Mouse (Mus musculus) gastrocnemius, postnatal 25 days (tissue): ENCODE measurements around the gene Vcan. TPM values are rescaled to one million over a fixed set of nuclear protein-coding genes. Genes with fewer than 3 reads are reported as not detected.

ENCODE experiments used
- DNase-seq: peaks from one replicate; pipeline ENCODE4 v3.0.0; 2022
- total RNA-seq, 2 experiments: library from RNA; stranded (reverse); gene quantifications; 1 replicate in 1 of 2; 2 replicates in 1 of 2; pipeline ENCODE4 v1.2.3; 2021

The Vcan gene
- total RNA-seq, 2 experiments from 2014 or later, result 8.0 to 10.7 TPM

DNA sequence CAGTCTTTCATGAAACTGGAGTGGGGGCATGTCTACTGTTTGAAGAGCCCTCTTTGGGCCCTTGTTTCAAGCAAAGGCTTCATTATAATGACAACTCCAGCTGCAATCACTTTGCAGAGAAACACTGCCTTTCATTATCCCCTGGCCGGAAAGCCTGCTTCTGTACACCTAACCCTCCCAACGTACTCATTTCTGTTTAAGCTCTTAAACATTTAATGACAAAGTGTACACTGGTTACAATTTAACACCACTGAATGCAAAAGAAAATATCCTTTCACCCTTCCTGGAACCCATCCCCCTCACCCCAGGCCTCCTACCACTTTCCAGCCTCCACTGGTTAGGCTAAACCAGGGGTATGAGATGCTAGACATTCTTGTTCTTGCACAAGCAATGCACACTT is 15.8 kb downstream of the Vcan start:
- no peak for DNase-seq

DNA sequence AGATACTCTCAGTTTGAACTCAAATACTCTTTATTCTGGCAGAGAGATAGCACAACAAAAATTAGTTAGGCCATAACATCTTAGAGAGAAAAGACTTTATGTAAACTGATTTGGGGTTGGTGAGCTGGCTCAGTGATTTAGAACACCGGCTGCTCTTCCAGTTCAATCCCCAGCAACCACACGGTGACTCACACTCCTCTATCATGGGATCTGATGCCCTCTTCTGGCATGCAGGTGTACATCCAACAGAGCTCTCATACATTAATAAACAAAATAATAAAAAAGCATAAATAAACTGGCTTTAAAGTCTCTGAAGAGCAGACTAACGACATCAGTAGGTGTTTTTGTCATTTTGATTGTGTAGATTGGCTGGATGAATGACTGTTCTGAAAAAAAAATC is 21.8 kb downstream of the Vcan start:
- DNase-seq, result no peak

DNA sequence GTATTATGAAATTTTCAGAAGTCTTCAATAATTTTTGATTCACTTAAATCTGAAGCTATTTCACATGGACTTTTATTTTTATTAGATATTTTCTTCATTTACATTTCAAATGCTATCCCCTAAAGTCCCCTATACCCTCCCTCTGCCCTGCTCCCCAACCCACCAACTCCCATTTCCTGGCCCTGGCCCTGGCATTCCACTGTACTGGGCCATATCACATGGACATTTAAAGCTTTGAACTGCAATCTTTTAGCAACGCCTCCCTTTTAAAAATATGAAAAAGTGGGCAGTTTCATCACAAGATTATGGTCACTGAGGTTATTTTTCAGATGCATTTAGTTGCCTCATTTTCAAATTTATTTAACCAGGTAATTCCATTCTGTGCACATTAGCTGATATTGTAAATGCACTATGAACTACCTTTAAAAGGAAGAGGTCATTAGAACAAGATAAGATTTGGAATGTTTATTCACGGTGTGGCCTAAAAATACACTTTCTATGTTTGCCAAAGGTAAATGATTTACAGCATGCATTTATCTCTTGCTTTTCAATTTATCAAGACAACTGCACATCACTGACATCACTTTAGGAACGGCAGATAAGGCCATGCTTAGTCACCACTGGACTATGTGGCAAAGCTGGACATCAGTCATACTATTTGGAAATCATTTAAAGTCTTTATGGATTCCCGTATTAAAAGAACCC is 32.7 kb downstream of the Vcan start:
- no peak for DNase-seq

DNA sequence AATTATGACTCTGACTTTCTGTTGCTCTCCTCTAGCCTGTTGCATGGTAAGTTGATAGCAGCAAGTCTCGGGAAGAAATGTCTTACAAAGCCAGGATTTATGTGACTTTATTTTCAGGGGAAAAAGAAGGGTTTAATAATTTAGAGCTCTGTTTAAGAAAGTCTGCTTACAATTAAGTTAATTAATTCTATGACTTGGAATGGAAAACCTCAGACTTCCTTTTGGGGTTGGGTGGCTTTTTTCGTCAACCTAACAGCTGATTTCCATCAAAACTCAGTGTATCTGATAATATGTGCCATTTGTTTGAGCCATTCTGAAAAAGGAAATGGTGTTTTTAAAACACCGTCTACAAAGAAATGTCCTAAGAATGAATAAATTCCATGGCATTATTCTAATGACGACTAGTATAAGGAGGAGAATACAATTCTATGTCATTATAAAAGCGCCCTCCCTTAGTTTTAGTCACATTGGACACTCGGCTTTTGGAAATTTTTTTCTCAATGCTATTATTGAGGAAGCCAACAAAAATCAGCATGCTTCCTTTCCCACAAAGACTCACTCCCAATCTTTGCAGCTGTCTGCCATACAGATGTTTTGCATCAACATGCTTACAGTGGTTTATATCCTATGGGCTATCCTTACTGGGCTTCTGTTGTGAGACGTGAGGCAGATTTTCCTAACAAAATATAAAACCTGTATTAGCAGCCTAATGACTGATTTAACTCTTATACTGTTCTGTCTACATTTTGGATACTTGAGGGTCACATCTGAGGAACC is 34.0 kb downstream of the Vcan start:
- no peak for DNase-seq

DNA sequence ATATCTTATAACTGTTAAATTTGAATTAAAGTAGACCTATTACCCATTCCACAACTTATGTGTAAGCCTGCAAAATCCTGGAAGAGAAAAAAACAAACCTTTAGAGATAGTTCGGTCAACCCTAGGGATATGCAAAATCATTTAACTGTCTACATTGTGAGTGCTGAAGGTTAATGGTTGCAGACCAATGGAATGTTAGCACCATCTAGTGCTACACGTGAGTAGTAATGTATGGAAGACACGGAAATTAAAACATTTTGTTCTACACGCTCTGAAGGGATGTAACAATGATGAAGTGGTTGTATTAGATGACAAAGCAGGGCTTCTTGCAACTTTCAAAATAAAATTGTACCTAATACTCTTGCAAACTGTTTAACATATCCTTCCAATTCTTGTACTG is 39.9 kb downstream of the Vcan start:
- DNase-seq, result no peak

DNA sequence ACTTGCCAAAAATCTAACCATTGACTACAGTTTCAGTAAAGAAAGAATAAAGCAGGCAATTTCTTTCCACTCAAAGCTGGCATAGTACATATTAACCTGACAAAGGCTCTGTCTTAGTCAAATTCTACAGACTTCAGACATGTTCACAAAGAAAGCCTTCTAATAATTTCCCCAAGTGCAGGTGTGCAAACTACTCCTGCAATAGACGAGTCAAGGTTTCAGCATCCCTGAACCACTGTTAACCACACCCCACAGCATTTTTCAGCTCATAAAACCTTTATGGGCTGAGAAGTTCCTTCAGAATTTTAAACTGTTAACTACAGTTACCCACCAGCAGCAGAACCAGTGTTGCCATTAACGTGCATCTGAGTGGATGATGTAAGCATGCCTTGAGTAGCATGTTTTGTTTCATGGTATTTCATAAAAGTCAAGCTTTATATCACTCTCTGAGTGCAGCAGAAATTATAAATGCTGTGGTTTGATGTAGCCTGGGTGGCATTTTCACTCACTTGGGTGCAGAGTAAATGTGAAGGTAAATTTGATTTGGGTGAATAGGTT is 42.2 kb downstream of the Vcan start:
- no peak for DNase-seq

DNA sequence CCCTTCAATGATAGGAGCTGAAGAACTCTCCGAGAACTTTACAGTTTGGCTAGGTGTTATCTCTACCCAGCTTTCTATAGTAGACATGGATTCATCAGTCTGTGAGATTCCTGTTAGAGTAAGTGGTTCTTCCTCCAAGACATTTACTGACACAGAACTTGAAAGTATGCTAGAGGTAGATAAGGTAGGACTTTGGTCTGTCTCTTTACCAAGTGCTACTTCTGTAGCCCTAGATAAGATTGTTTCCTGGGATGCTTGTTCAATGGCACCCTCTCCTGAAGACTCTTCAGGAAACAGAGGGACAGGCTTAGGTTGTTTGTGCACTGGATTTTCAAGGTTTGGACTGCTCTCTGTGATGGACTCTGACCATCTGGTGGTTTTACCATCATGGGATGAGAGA is 49.7 kb downstream of the Vcan start:
- DNase-seq, result no peak

DNA sequence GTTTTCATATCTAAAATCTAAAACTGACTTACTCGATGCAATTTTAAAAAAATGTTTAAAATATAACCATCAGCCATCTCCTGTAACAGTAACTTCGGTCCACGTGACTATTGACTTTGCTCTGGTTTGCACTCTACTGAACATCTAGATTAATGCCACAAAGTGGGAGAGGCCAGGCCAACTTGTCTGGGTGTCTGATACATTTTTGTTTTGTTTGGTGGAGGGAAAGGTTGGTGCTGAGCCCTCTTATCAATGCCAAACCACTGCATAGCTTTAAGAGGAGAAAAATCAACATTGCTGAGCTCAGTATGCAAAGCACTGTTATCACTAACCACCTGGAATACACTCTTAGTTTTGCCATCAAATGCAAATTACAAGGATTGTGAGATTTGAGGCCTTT is 58.8 kb downstream of the Vcan start:
- no peak for DNase-seq

DNA sequence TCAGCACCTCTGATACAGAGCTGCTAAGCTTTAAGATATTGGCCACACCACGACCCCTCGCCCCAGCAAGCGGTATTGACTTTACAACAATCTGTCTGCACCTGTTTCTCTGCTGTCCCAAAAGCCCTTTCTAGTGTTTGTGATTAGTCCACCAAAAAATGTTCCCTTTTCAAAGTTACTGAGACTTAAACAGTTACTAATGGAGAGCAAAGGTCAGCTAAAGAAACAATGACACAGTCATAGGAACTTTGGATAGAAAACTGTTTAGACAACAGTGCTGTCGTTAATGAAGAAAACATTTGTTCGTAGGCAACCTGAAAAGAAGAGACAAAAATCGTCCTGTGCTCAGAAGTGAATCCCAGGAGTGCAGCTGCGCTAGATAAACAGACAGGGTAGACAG is 60.1 kb downstream of the Vcan start:
- no peak for DNase-seq

DNA sequence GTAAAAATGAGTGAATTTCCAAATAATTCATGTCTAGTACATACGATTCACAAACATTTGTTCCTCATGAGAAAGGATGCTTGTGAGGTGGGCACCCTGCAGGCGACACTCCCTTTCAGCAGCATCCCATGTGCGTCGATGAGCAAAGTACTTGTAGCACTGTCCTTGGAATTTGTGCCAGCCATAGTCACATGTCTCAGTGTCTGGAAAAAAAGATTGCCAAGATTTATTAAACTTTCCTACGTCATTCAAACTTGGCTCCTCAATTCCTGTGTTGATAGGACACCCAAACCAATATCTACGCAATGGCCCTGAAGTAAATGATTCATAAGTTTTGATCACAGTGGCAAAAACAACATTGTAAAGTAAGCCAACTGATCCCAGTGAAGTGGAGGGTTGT is 62.6 kb downstream of the Vcan start:
- no peak for DNase-seq

DNA sequence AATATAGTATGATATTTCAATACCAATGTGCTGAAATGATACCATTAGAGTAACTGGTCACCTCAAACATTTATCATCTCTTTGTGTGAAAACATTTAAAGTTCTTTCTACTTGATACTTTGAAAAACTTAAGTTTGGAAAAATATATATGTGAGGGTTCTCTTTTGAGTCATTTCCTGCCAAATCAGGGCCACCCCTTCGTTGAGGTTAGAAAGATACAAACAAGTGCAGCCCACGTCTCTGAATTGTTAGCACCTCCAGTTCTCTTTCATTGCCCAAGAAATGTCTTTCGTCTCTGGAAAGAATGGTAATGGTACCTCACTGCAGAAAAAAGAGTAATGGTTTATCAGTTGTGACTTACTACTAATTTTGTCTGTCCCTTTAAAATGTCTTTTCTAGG is 71.8 kb downstream of the Vcan start:
- DNase-seq, result no peak

DNA sequence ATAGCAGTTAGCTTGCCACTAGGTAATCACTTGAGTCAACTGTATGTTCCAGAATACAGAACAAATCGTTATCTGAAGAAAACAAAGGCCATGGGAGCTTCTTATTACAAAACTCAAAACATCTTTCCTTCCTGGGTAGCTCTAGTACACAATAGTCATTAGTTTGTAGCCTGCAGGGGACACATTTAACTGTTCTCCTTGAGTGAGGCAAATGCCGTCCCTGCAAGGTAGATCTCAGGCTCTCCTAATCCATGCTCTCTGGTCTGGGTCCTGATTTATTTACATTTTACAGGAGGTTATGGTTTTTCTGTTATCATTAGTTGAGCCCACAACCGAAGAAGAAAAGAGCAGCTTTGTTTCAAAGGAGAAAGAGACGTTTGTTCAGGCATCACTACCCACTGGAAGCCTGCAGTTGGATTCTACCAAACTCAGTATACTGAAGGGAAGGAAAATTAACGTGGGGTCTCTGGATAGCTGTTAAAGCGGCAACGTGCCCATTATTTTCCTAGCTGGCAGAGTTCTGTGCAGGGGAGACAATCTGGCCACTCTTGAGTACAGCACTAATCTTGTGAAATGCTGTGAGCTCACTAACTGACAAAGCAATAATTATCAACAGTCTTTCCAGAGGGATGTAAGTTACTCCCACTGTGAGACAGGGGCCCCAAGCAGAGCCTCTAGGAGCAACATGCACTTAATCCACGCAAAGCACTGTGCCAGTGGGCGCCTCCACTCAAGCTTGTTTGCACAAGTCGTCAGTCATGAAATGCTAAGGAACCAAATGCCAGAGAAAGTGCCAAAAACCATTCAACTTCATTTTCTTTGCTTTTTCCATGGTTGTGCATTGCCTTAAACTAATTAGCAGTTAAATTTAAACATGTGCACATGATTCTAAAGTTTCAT is 73.1 kb downstream of the Vcan start:
- no peak for DNase-seq

DNA sequence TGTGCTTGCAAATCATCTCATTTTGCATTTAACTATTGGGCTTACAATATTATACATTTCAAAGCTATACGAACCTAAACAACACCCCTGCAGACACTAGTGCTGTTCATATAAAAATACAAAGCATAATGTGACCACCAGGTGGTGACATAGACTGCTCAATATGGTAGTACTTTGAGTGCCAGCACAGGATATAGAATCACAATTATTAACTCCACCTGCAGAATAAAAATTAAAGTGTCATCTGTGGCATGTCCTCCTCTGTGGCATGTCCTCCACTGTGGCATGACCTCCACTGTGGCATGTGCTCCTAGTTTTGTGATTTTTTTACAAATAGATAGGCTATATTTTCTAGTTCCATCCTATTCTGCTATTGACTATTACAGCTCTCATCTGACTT is 74.2 kb downstream of the Vcan start:
- no peak for DNase-seq

DNA sequence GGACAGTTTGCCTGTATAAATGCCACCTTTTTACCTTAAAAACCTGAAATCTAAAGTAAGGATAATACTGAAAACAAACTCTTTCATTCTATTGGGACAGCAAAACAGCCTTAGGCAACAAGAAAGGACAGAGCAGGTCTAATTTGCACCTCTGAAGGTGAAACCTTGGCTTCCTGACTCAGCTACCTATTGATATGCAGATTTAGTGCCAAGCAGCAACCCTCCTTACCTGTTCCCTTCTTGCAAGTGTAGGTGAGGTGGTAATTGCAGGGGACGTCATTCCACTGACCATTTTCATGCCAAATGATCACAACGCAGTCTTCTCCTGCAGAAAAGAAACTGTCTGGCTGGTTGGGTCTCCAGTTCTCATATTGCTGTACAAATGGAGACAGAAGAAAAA is 80.6 kb downstream of the Vcan start:
- no peak for DNase-seq

DNA sequence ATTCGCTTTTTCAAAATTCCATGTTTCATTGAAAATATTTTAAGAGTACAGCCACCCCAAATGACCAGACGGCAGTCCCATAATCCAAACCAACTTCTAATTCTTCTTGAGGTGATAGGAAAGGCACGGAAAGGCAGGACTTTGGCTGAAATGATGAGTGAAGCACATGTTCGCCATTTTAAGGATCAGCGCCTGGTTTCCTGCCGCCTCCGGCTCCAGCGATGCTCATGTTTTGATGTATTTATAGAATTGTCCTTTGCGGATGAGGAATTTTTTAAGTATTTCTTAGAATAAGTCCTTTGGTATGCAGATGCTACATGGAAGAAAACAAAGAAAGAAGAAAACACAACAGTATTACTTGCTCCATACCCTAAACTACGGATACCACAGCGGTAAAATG is 85.3 kb downstream of the Vcan start:
- no peak for DNase-seq

DNA sequence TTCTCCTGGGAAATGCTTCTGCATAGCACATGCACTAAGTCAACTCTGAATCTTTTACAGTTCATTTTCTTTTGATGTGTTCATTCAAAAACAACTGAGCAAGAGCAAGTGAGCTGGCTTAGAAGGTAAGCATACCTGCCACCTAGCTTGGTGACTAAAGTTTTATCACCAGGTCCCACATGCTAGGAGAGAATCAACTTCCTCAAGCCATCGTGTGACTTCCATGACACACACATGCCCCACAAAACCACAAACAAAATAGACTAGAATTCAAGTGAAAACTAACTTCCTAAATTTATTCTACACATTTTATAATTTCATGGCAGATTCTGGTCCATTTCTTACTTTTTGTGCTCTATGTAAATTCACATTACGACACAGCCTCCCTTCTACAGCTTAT is 89.0 kb downstream of the Vcan start:
- DNase-seq, result no peak

DNA sequence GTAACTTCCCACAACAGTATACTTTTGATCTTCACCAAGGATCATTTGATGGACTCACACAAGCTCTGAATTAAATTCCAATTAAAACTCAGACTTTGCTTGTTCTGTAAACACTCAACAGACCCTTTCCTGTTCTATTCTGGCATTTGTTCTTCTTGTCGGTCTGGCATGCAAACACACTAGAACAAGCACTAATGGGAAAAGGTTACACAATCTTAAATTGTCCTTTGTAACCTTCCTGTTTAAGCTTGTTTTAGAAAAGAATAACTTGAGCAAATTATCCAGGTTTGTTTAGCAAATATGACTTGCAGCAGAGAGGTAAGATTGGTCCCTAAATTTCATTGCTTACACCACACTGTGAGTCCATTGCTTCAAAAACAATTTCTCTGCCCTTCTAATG is 89.5 kb downstream of the Vcan start:
- no peak for DNase-seq

DNA sequence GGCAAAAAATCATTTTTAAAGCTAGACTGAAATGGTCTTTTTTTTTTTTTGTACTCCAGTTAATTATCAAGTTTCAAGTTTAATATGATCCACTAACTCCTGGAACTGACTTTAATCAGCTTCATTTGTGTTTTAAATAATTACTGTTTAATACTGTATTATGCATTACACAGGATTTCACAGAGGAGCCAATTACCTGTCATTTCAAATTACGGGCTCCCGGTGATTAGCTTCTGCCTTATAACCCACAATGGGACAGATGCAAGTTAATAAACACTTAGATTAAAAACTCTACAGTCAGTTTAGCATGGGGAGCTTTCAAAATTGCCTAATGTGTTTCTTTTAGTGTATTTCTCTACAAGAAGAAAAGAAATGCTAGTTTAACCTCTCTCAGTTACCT is 96.7 kb downstream of the Vcan start:
- no peak for DNase-seq

DNA sequence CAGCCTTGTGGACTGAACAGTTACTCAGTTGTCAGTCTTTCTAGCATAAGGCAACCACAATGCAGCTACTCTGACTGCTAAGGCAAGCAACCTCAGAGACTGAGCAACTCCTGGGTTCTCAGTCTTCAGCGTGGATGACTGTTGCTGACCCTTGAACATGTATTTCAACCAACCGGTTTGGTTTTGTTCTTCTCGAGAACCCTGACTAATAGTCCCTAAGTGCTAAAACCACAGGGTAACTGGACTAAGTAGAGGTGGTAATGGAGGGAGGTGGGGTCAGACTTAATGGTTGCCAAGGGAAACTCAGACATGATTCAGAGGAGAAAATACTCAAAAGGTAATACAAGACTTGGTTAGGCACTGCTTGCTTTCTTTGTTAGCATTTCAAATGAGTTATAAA is 105.3 kb downstream of the Vcan start:
- no peak for DNase-seq

DNA sequence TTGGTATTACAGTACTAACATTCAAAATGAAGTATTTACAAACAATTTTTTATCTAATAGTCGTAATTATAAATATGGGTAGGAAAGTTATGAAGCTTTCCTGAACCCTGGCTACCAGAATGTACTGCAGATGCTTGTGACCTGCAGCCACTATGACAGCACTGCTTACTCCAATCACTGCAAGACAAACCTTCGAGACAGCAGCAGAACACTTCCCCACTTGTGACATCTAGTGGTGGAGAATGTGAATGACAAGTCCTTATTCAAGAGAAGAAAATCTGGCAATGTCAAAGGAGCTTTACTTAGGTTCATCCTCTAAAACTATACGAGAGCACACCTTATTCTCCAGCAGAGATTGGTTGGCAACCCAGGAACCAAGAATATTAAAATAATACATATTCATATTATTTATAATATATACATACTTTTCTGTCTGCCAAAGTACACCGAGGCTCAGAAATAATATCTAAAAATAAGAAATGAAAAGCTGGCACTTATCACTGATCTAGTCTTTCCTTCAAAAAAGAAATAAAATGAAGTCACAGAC is 108.1 kb downstream of the Vcan start:
- no peak for DNase-seq

DNA sequence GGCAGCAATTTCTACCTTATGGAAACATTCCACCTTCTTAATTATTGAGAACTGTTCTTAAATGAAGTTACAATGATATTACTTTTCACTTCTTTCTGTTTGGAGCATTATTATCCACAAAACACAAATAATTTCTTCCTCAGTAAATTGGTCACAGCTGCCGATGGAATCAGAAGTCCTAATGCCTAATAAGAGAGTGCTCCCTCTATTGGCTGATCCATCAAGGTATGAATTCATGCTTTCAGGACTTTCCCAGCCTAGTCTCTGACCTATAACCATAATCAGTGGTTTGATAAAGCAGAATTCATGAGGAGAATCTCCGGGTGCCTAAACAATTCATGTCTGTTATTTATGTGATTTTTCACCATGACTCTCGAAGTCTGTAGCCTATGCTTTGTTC is 123.2 kb downstream of the Vcan start:
- DNase-seq, result no peak

DNA sequence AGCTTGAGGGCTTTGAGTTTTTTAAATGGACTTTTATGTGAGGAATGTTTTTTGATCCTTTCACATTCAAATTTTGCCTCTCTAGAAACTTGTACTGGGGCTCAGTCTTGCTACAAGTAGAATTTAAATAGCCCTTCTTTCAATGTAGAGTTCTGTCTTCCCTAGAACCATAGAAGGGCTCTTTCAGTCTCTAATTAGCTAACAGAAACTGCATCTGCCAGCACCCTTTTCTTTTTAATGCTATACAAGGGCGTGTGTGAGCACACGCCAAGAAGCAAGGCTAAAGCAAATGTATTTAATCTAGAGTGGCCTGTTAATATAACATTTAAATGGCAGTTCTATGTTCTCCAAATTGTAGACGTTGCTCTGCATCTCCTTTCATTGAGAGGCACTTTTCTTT is 134.9 kb downstream of the Vcan start:
- DNase-seq, result no peak
